Mouse (Mus musculus): ENCODE results near the gene Kcnab1.

GRCm38 (mm10) chr3:65299205-65299604, 190.0 kb downstream of the Kcnab1 start:
- TF ChIP-seq MAX (IDR thresholded peaks at IDR 0.05) (no peak), FOSL1 (IDR thresholded peaks at IDR 0.05; ENCODE audit: insufficient read depth, low read length, poor library complexity, severe bottlenecking) (no peak), USF1 (IDR thresholded peaks at IDR 0.05; ENCODE audit: low read depth) (no peak), CTCF (IDR thresholded peaks at IDR 0.05; ENCODE audit: control insufficient read depth, insufficient read depth, insufficient read length) (no peak), MYOG (IDR thresholded peaks at IDR 0.05; ENCODE audit: control insufficient read depth, extremely low read depth, insufficient read length) (no peak), CEBPB (IDR thresholded peaks at IDR 0.05; ENCODE audit: low read depth) (no peak)

Data from C2C12 (cell line).